8 mouse cellular contexts compared by ENCODE assay signal in the genomic region with DNA sequence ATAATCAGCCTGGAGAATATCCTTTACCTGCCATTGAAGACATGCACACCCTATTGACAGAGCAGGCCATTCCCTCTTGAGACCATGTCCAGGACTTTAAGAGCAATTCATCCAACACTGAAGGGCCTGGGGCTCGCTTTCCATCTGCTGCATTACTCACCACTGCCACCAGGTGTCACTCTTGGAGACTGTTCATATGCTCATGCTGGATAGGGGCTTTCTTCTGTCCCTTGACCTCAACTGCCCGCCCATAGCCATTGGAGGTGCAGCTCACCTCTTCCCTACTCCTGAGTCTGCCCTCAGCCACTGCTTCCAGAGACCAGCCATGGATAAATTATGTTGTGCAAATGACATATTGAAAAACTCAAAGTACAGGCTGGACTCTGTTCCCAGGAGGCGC.
DNase-seq lines count a peak whose midpoint lies in the region; ATAC-seq and TF ChIP-seq lines count a peak whose summit lies in the region.

No protein-coding gene starts in this region.

- no peak for TF ChIP-seq EP300 in liver, embryonic 14.5 days (IDR thresholded peaks at IDR 0.05; ENCODE audit: low read depth)

- H3K4me3 ChIP-seq in hindbrain, embryonic 12.5 days, result no peak overlapping the region
- no peak overlapping the region for H3K4me3 ChIP-seq in liver, embryonic 14.5 days (ENCODE audit: insufficient read depth in 1 of 2, low read depth in 2 of 2, low read length in 2 of 2)

- peak; percentile 53 for DNase-seq in CD4-positive, CD25-positive, alpha-beta regulatory T cell, adult 2 months (ENCODE audit: low read depth, low spot score)
- peak; percentile 68 to 74 for DNase-seq in right cerebral cortex, adult 2 months (ENCODE audit: low spot score in 2 of 2)
- no peak for DNase-seq in right cerebral cortex, postnatal 25 days
- DNase-seq in cerebellum, postnatal 25 days, result peak; percentile 62 to 77
- peak in 1 of 3 experiments; percentile 24 for DNase-seq in liver, embryonic 14.5 days (ENCODE audit: low read depth in 3 of 3, low spot score in 3 of 3)
- peak; percentile 44 for DNase-seq in retina, postnatal 7 days (ENCODE audit: low read depth, low spot score)

- H3K4me1 ChIP-seq in hindbrain, embryonic 12.5 days, result no peaks in the 10 kb centered on the region
- H3K4me1 ChIP-seq in liver, embryonic 14.5 days (replicated peaks; ENCODE audit: control insufficient read depth in 2 of 2, insufficient read depth in 2 of 2, low read length in 1 of 2), result no peaks in the 10 kb centered on the region

- 31% methylated on average over 3 of the region's 3 CpGs for WGBS in hindbrain, embryonic 12.5 days
- WGBS in liver, embryonic 14.5 days (ENCODE audit: insufficient replicate concordance), result 27% methylated on average over 3 of the region's 3 CpGs

- no peak overlapping the region for H3K27ac ChIP-seq in hindbrain, embryonic 12.5 days
- H3K27ac ChIP-seq in liver, embryonic 14.5 days, result no peak overlapping the region

- no peaks in the 10 kb centered on the region for H3K9me3 ChIP-seq in hindbrain, embryonic 12.5 days (replicated peaks)
- no peaks in the 10 kb centered on the region for H3K9me3 ChIP-seq in liver, embryonic 14.5 days (ENCODE audit: control insufficient read depth, low read length)

- peaks cover 4% of the 10 kb centered on the region; the same call in 1 of the 2 replicates for H3K27me3 ChIP-seq in hindbrain, embryonic 12.5 days
- H3K27me3 ChIP-seq in liver, embryonic 14.5 days (ENCODE audit: control insufficient read depth, insufficient read depth, low read length), result no peaks in the 10 kb centered on the region

- H3K9ac ChIP-seq in hindbrain, embryonic 12.5 days, result no peak overlapping the region
- H3K9ac ChIP-seq in liver, embryonic 14.5 days (replicated peaks), result no peak overlapping the region

- no peak for ATAC-seq in CD4-positive, CD25-positive, alpha-beta regulatory T cell, adult 4 months
- ATAC-seq in hindbrain, embryonic 12.5 days (ENCODE audit: low FRiP score), result 0 out of 2 replicates have a peak, but pooled peaks have one; percentile 40
- ATAC-seq in liver, embryonic 14.5 days (ENCODE audit: insufficient read depth), result no peak

- TF ChIP-seq CTCF in liver, embryonic 14.5 days (IDR thresholded peaks at IDR 0.05; ENCODE audit: low read depth), result peak; percentile 87

- H3K36me3 ChIP-seq in hindbrain, embryonic 12.5 days, result no peaks in the 10 kb centered on the region
- H3K36me3 ChIP-seq in liver, embryonic 14.5 days (replicated peaks; ENCODE audit: control insufficient read depth, insufficient read depth, low read depth), result no peaks in the 10 kb centered on the region

- H3K4me2 ChIP-seq in hindbrain, embryonic 12.5 days (replicated peaks), result no peak overlapping the region
- no peak overlapping the region for H3K4me2 ChIP-seq in liver, embryonic 14.5 days (ENCODE audit: low read depth)
